Mouse (Mus musculus) cerebellum, adult (tissue): Measurements from ENCODE around the gene Trpm5.

Source experiments
- ATAC-seq: cut with Nextera tagmentation; 2 replicates; pipeline ENCODE4 v1.9.2; 2017; ENCODE audit warnings: mild to moderate bottlenecking, moderate library complexity, mixed read lengths; ENCODE audit not compliant: insufficient number of reproducible peaks, low FRiP score, low TSS enrichment

Trpm5 gene

GRCm38 (mm10) chr7:143044049-143044825, 50.2 kb downstream of the Trpm5 start:
- no peak for ATAC-seq

DNA sequence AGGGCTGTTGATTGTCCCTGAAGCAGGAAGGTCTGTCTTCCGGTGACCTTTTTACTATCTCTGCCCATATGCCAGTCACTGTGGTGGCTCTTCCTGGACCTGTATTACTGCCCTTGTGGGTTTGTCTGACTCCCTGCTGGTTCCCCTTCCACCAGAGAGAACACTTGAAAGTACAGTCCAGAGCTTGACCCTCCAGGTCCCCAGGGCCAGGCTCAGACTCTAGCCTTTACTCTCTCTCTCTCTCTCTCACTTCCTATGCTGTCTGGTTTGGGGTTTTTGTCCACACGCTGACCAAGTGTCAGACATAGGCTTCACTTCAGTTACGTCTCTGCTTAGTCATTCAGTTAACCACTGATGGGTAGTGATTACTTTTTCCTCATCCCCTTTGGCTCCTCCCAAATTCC, 51.5 kb downstream of the Trpm5 start:
- no peak for ATAC-seq

GRCm38 (mm10) chr7:143042089-143042488, 52.4 kb downstream of the Trpm5 start:
- ATAC-seq = no peak

DNA sequence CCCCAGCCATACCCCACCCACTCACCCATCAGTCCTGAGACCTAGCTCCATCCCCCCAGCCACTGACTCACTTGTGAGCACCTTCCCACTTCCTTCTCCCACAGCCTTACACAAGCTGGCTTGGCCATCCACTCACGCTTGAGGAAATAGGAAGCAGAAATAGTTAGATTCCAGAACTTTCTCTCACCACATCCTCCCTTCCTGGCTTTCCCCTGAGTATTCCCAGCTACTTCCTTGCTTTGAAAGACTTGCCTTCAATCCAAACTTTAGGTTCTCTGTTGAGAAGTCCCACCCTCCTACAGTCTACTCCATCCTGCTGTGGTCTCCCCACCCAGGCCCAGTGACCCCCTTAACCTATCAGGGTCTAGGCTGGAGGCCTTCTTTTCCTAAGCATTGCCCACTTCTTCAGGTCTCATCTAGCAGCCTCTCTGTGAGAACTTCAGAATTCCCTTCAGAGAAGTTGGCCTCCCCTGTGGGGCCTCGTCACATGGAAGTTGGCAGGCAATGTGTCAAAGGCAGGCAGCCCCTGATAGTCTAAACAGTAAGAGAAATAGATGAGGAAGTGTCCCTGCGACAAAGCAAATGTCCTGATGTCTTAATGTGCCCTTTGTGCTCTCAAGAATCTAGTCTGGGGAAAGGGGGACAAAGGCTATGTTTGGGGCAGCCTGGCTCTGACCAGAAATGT, 53.2 kb downstream of the Trpm5 start:
- no peak for ATAC-seq

- no peak for ATAC-seq
These were observed 53.9 kb downstream of the Trpm5 start for GRCm38 (mm10) chr7:143040561-143040960.

GRCm38 (mm10) chr7:143038174-143038931, 56.1 kb downstream of the Trpm5 start:
- ATAC-seq = no peak

DNA sequence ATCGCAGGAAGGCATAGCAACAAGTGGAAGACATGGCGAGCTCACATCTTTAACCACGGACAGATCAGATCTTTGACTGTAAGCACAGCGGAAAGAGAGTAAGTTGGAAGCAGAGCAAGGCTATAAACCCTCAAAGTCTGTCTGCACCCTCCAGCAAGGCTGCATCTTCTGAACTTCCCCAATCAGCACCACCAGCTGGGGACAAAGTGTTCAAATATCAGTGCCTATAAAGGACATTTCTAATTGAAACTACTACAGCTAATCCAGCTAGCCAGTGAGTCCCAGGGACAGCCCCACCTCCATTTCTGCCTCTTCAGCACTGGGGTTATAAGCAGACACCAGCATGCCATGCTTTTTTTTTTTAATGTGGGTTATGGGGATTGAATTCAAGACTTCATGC, 57.1 kb downstream of the Trpm5 start:
- no peak for ATAC-seq

DNA sequence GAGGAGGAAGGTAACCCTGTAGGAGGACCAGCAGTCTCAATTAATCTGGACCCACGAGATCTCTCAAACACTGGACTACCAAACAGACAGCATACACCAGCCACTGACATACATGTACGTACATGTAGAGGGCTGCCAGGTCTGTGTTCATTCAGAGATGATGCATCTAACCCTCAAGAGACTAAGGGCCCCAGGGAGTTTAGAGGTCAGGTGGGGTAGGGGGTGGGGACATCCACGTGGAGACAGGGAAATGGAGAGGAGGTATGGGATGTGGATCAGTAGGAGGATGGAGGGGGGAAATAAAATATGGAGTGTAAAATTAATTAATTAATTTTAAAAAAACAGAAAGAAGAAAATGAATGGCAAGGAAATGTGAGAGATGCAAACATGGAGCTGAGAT, 57.7 kb downstream of the Trpm5 start:
- no peak for ATAC-seq

DNA sequence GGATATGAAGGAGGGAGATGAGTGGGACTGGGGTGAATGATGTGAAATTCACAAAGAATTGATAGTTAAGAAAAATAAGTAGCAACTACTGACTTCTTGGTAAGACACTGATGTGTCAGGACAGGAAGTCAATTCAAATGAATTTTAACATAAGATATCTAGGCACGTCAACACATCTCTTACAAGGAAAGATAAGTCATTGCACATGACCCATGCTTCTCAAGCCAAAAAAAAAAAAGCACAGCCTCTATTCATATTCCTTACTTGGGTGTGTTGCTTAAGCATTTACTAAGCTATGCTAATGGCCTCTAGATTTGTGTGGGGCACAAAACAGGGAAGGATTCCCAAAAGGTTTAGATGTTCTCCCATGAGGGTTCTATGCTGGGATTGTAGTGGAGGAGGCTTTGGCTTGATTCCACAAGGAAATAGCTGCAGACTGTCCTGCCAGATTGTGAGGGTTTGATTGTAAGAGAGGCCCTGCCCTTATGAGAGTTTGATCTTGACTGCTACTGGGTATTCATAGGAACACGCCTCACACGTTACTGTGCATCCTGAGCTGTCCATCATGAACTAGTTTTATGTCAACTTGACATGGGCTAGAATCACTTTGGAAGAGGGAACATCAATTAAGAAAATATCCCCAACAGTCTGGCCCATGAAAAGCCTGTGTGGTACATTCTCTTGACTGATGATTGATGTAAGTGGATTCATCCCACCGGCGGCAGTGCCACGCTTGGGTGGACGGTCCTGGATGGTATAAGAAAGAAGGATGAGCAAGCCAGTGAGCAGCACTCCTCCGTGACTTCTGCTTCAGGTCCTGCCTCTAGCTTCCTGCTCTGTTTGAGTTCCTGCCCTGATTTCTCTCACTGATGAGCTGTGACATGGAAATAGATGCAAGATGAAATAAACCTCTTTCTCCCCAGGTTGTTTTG, 59.7 kb downstream of the Trpm5 start:
- no peak for ATAC-seq

- no peak for ATAC-seq
These were observed 60.3 kb downstream of the Trpm5 start for GRCm38 (mm10) chr7:143034112-143034511.

GRCm38 (mm10) chr7:143033581-143033980, 60.9 kb downstream of the Trpm5 start:
- ATAC-seq = no peak

- ATAC-seq = no peak
These were observed 62.6 kb downstream of the Trpm5 start for GRCm38 (mm10) chr7:143031816-143032215.

- ATAC-seq = no peak
These were observed 67.2 kb downstream of the Trpm5 start for GRCm38 (mm10) chr7:143027196-143027595.

DNA sequence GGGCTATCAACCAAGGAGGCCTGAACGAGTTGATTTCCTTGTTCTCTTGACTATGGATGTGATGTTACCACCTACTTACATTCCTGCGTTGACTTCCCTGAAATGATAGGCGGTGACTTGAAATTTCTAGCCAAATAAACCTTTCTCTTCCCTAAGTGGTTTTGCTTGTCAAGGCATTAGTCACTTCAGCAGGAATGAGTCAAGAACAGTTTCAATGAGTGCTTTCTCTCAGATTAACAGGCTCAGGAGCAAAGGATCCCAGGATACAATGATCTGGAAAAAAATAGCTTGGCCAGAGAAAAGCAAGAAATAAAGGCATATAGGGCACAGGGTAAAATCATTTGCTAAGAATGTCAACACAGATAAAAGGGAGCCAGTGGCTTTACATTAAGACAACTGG, 68.9 kb downstream of the Trpm5 start:
- no peak for ATAC-seq

DNA sequence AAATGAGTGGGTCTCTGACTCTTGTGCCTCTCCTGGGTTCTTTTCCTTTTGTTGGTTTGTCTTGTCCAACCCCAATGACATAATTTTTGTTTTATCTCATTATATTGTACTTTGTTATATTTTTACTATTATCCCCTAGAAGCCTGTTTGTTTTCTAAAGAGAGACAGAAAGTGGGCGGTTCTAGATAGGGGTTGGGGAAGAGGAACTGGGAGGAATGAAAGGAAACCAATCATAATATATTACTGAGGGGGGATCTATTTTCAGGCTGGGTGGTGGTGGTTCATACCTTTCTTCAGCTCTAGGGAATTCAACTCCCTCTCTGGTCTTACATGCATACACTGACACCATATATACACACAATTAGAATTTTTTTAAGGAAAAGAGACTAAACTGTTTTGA, 70.1 kb downstream of the Trpm5 start:
- no peak for ATAC-seq

GRCm38 (mm10) chr7:143023499-143023898, 70.9 kb downstream of the Trpm5 start:
- no peak for ATAC-seq

GRCm38 (mm10) chr7:143021356-143022164, 72.9 kb downstream of the Trpm5 start:
- no peak for ATAC-seq

DNA sequence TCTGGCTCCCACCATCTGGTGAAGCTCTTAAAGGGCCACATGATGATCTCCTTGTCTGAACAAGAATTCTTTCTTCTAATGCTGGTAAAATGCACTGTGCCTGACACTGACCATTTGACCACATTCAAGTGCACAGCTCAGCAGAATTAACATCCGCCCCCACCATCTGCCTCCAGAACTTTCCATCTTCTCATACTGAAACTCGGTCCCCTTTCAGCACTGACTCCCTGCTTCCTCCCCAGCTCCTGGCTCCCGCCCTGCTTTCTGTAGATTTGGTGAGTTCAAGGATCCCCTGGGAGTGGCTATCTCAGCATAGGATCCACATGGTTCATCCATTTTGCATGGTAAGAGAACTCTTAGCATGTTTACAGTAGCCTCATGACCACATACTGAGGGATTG, 73.7 kb downstream of the Trpm5 start:
- no peak for ATAC-seq

GRCm38 (mm10) chr7:143020040-143020439, 74.4 kb downstream of the Trpm5 start:
- no peak for ATAC-seq
